Mouse (Mus musculus) spleen, adult 2 months (tissue): ENCODE data around the gene Dnase2b.

Source experiments
- CTCF ChIP-seq: fragments of 200-500 bp; IDR thresholded peaks from 2 replicates; pipeline ENCODE4 v1.5.1; 2011; ENCODE audit warnings: mild to moderate bottlenecking, inconsistent platforms; ENCODE audit not compliant: insufficient read depth, insufficient read length, insufficient replicate concordance; ENCODE audit errors: extremely low read depth
- POLR2A ChIP-seq: fragments of 200-500 bp; IDR thresholded peaks from 2 replicates; pipeline ENCODE4 v1.6.1; 2011; ENCODE audit warnings: low read depth, low read length, inconsistent platforms

DNA sequence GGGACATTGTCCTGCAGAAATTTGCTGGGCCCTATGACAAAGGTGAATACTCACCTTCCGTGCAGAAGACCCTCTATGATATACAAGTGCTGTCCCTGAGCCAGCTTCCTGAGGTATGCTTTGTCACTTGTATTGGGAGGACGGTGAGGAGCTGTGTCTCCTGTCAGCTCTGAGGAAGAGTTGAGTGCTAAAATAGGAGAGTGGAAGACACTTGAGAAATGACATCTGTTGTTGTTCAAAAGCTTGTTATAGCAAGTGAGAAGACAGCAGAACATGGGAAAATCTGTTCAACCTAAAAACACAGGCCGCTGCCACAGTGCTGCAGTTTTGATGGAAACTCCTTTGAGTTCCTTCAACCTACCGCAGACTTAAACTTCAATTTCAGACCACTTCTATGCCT is 10.4 kb upstream of the Dnase2b start:
- no peak for TF ChIP-seq CTCF
- TF ChIP-seq POLR2A = no peak
